Mouse (Mus musculus) midbrain, embryonic 15.5 days (tissue): Measurements from ENCODE around the gene Abca7. TPM values are rescaled to one million over a fixed set of nuclear protein-coding genes. Genes with fewer than 3 reads are reported as not detected.
"Not testable (repeated sequence)": the region's sequence is repeated elsewhere in the genome, so short reads cannot be mapped to it uniquely, and the experiment has no call there.

Experiments
- ATAC-seq: fragments of 200-750 bp; cut with Nextera tagmentation; replicated peaks from 2 replicates; pipeline ENCODE4 v1.8.0; 2017; ENCODE audit warnings: moderate TSS enrichment
- H3K27ac ChIP-seq: fragments of 300-500 bp; sonication (generic); 2 replicates; pipeline ENCODE4 v1.5.1; 2015; ENCODE audit warnings: mild to moderate bottlenecking, inconsistent platforms
- H3K27me3 ChIP-seq: fragments of 300-500 bp; sonication (generic); replicated peaks from 2 replicates; pipeline ENCODE4 v1.6.1; 2015; ENCODE audit warnings: inconsistent platforms
- H3K36me3 ChIP-seq: fragments of 300-500 bp; sonication (generic); replicated peaks from 2 replicates; pipeline ENCODE4 v1.6.1; 2015; ENCODE audit warnings: inconsistent platforms
- H3K4me1 ChIP-seq: fragments of 300-500 bp; sonication (generic); 2 replicates; pipeline ENCODE4 v1.6.1; 2015; ENCODE audit warnings: inconsistent platforms
- H3K4me2 ChIP-seq: fragments of 300-500 bp; sonication (generic); 2 replicates; pipeline ENCODE4 v1.6.1; 2015; ENCODE audit warnings: inconsistent platforms, mild to moderate bottlenecking, moderate library complexity
- H3K4me3 ChIP-seq: fragments of 300-500 bp; sonication (generic); 2 replicates; pipeline ENCODE4 v1.5.1; 2015; ENCODE audit warnings: mild to moderate bottlenecking, inconsistent platforms
- H3K9ac ChIP-seq: fragments of 300-500 bp; sonication (generic); 2 replicates; pipeline ENCODE4 v1.6.1; 2015; ENCODE audit warnings: mild to moderate bottlenecking, inconsistent platforms
- H3K9me3 ChIP-seq: fragments of 300-500 bp; sonication (generic); 2 replicates; pipeline ENCODE4 v1.6.1; 2016; ENCODE audit warnings: inconsistent platforms
- WGBS: fragments of 180-500 bp; shearing (Covaris S2); methylation state at CpG from one replicate; pipeline ENCODE4 v1.1.7; 2015; ENCODE audit warnings: mixed read lengths; 5-methylcytosine and 5-hydroxymethylcytosine counted together
- polyA plus RNA-seq: library from polyadenylated mRNA; unstranded; fragments of >200 nt; fragmentation: Nextera tagmentation; extraction: Ambion mirVana; gene quantifications from 2 replicates; pipeline ENCODE4 v1.2.1, GENCODE M21; 2015

Abca7 gene
- polyA plus RNA-seq, 1 experiment from 2014 or later = 4.8 TPM

DNA sequence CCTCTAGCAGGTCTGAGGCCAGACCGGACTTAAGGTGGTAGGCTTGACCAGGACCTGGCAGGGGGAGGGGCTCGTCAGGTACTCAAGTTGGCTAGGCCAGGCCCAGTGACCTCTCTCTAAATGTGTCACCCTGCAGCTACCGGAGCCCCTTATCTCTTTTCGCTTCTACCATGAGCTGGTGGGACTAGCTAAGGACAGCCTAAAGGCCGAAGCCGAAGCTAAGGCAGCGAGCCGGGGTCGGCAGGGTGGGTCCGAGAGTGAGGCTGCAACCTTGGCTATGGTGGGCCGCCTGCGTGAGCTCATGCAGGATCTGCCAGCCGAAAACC is 32.2 kb downstream of the Abca7 start:
- Histone ChIP-seq H3K9me3 (no peaks in the 10 kb centered on the region), H3K9ac (no peak overlapping the region), H3K4me2 (no peak overlapping the region), H3K27me3 (no peaks in the 10 kb centered on the region), H3K4me1 (0 out of 2 replicates have a peak, but pooled peaks cover 2% of the 10 kb centered on the region), H3K4me3 (no peak overlapping the region), H3K36me3 (no peaks in the 10 kb centered on the region), H3K27ac (no peak overlapping the region)
- WGBS = 93% methylated on average over 13 of the region's 13 CpGs
- no peak for ATAC-seq

DNA sequence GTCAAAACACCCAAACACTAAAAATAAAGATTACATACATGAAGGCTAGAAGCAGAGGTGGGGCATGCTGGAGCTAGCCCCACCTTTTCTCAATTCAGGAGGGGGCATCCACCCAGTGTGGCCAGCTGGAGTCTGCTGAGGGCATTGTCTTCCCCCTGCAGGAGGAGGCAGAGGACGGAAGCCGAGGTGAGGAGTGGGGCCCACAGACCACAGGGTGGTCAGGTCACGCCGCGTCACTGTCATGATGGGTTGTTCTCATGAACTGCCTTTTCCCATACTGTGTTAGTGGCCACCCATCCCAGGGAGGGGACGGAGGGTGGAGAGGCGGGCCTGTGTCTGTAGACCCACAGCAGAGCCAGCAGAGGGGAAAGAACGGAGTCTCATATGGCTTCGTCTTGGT is 33.9 kb downstream of the Abca7 start:
- no peak overlapping the region for H3K9ac ChIP-seq
- H3K4me3 ChIP-seq = no peak overlapping the region
- H3K4me2 ChIP-seq = no peak overlapping the region
- ATAC-seq = no peak
- H3K27ac ChIP-seq = no peak overlapping the region
- no peaks in the 10 kb centered on the region for H3K27me3 ChIP-seq
- 82% methylated on average over 9 of the region's 9 CpGs for WGBS
- 0 out of 2 replicates have a peak, but pooled peaks cover 2% of the 10 kb centered on the region for H3K4me1 ChIP-seq
- H3K9me3 ChIP-seq = no peaks in the 10 kb centered on the region
- H3K36me3 ChIP-seq = peaks cover 5% of the 10 kb centered on the region; the same call in 1 of the 2 replicates

DNA sequence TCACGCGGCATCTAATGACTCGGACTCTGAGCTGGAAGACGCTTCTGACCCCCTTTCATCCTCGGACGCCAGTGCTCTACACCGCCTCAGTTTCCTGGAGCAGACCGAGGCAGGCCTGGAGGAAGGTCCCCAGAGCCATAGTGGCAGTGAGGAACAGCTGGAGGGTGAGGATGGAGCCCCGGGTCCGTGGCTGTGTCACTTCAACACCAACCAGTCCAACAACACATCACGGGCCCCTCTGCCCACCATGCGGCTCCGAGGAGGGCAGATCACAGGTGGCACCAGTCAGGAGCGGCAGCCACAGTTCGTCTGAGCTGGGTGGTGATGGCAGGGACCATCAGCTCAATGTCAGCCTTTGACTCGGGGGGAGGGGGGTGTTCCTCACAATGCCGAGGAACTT is 34.4 kb downstream of the Abca7 start:
- peaks cover 10% of the 10 kb centered on the region; the same call in 1 of the 2 replicates for H3K36me3 ChIP-seq
- H3K27me3 ChIP-seq = no peaks in the 10 kb centered on the region
- no peak overlapping the region for H3K27ac ChIP-seq
- H3K4me1 ChIP-seq = 0 out of 2 replicates have a peak, but pooled peaks cover 2% of the 10 kb centered on the region
- ATAC-seq = no peak
- H3K9me3 ChIP-seq = no peaks in the 10 kb centered on the region
- H3K9ac ChIP-seq = no peak overlapping the region
- WGBS = 83% methylated on average over 17 of the region's 17 CpGs
- H3K4me2 ChIP-seq = no peak overlapping the region
- H3K4me3 ChIP-seq = no peak overlapping the region

DNA sequence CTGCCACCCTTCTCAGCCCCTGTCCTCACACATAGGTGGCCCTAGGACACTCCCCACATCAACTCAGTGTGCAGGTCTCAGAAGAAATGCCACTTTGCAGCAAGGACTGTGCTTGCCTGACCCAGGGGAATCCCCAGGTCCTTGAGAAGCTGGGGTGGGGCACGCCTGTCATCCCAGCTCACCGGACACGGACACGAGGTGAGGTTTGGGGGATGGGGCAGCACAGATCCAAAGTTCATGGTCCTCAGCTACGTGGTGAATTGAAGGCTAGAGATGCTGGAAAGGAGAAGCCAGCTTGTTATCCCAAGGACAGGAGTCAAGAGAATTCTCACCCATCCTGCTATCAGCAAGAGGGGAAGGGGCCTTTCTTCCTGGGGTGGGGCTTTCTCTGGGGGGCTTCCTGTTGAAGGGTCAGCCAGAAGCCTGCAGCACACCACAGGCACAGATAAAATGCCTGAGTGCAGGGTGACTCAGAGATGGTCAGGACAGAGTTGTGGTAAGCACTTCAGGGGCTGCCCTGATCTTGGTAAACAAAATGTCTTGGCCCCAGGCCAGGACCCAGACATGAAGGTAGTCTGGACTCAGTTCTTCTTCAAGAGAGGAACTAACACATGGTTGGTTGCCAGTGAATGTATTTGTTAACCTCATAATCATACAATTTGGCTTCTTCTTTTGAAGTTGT is 36.6 kb downstream of the Abca7 start:
- Histone ChIP-seq H3K27me3 (no peaks in the 10 kb centered on the region), H3K4me2 (no peak overlapping the region), H3K4me3 (no peak overlapping the region), H3K36me3 (peaks cover 28% of the 10 kb centered on the region), H3K27ac (no peak overlapping the region), H3K4me1 (peaks cover 5% of the 10 kb centered on the region), H3K9ac (no peak overlapping the region), H3K9me3 (no peaks in the 10 kb centered on the region)
- ATAC-seq = no peak
- 68% methylated on average over 5 of the region's 5 CpGs for WGBS

DNA sequence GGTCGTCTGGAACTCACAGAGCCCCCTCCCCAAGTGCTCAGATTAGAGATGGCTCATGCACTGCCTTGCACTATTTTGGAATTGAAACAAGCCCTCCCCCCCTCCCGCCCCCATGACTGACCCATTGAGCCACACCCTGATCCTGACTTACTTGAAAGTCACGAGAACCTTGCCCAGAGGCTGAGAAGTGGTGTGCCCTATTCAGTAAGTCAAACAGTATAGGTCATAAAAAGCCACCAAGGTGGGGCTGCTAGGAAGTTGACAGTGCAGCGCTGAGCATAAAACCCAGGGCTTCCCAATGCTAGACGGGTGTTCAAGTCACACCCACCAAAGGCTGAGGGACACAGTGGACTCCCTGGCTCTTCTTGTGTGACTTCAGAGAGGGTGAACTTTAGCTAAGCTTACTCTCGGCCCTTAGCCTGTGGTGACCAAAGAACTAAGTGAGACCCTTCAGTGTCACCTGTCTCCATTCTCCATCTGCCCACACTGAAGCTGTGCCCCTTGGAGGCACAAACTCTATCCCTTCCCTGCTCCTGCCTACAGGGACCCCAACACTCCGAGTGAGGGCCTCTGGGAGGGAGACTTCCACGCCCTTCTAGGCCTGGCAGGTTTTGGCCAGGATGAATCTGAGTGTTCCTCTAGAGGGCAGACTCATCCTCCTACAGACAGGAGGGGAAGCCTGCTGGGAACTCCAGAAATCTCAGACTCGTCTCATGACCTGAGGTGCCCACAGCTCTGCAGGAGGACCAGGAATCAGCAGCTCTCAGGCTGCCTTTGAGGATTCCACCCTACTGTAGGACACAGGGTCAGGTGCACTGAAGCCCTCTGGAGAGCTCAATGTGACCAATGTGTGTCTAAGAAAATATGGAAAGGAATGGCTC is 37.5 kb downstream of the Abca7 start:
- H3K27me3 ChIP-seq = no peaks in the 10 kb centered on the region
- 47% methylated on average over 9 of the region's 9 CpGs for WGBS
- H3K4me3 ChIP-seq = no peak overlapping the region
- H3K9ac ChIP-seq = no peak overlapping the region
- no peak overlapping the region for H3K27ac ChIP-seq
- H3K4me2 ChIP-seq = no peak overlapping the region
- H3K9me3 ChIP-seq = no peaks in the 10 kb centered on the region
- ATAC-seq = no peak
- H3K36me3 ChIP-seq = peaks cover 28% of the 10 kb centered on the region
- H3K4me1 ChIP-seq = peaks cover 13% of the 10 kb centered on the region

DNA sequence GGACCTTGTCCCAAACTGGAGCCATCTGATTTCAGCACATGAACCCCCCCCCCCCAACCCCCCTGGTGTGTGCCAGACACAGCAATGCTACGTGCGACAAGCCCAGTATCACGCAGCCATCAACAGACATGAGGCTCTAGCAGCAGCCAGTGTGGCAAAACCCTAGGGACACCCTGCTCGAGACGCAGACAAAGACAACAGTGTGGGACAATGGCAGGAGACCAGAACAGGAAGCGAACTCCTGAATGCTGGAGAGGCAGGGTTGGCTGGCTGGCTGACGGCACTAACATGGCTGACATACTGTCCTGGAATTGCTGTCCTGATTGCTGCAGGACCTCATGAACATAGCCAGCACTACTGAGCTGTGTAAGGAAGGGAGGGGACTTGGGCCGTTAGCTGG is 38.9 kb downstream of the Abca7 start:
- Histone ChIP-seq H3K36me3 (peaks cover 28% of the 10 kb centered on the region), H3K27me3 (no peaks in the 10 kb centered on the region), H3K9me3 (no peaks in the 10 kb centered on the region), H3K4me3 (no peak overlapping the region), H3K4me2 (no peak overlapping the region), H3K27ac (no peak overlapping the region), H3K4me1 (peaks cover 20% of the 10 kb centered on the region), H3K9ac (no peak overlapping the region)
- WGBS = 65% methylated on average over 8 of the region's 8 CpGs
- ATAC-seq = no peak

DNA sequence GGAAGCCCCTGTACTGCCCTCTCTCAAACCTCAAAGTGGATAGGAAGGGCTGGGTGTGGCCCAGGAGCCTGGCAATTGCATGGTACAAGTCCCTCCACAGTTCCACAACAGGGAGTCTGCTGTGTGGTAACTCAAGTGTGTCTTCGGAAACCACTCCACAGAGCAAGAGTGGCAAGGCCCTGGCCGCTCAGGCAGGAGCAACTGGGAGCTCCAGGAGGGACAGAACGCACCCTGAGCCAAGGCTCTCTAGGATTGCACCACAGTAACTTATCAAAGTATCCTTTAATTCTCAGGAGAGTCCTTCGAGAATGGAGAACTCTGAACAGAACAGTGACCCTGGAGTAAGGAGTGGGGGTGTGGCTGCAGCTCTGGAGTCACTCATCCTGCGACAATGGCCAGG is 39.4 kb downstream of the Abca7 start:
- H3K9me3 ChIP-seq = no peaks in the 10 kb centered on the region
- no peak for ATAC-seq
- H3K27me3 ChIP-seq = no peaks in the 10 kb centered on the region
- WGBS = 92% methylated on average over 5 of the region's 5 CpGs
- no peak overlapping the region for H3K4me3 ChIP-seq
- no peak overlapping the region for H3K27ac ChIP-seq
- peaks cover 20% of the 10 kb centered on the region for H3K4me1 ChIP-seq
- H3K36me3 ChIP-seq = peaks cover 28% of the 10 kb centered on the region
- H3K4me2 ChIP-seq = no peak overlapping the region
- no peak overlapping the region for H3K9ac ChIP-seq

DNA sequence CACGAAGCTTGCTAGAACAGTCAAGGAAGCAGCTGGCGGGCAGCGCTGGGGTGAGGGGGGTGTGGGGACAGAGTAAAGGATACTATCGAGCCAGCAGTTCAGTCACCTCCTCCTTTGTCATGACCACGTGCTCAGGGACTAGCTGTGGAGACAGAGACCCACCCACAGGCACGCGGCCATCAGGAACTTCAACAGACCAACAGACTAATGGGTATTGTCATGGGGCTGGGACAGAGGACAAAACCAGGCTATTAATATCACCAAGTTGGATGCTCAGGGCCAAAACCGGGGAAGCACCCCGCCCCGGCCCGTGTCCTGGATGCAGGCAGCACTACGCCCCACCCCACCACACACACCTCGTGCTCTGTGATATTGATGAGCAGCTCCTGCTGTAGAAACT is 40.5 kb downstream of the Abca7 start:
- no peaks in the 10 kb centered on the region for H3K9me3 ChIP-seq
- ATAC-seq = no peak
- 93% methylated on average over 13 of the region's 13 CpGs for WGBS
- peaks cover 20% of the 10 kb centered on the region for H3K4me1 ChIP-seq
- H3K4me2 ChIP-seq = no peak overlapping the region
- no peak overlapping the region for H3K27ac ChIP-seq
- no peaks in the 10 kb centered on the region for H3K27me3 ChIP-seq
- no peak overlapping the region for H3K9ac ChIP-seq
- peaks cover 28% of the 10 kb centered on the region for H3K36me3 ChIP-seq
- no peak overlapping the region for H3K4me3 ChIP-seq

DNA sequence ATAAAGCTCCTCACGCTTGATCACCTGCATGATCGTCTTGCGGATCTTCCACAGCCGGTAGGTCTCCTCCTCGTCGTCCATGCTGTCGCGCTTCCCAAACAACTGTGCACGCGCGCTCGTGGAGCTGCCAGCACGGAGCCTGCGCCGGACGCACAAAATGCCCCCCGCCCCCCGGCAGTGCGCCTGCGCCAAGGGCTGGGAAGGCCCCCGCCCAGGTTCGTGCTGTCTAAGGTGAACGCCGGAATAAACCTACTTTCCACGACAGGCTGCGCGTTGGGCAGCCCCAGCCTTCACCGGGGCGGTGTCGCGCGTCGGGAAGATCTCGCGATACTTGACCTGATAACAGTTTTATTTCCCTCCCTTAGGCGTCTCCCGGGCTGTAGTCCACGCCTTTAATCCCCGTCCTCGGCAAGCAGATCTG is 43.3 kb downstream of the Abca7 start, which contains the start of gene Polr2e:
Gene Polr2e, minus strand, starts transcription at position 237 of the 421 bp plus-strand sequence.
- peak within 1 kb of the TSS; percentile 59 for H3K4me2 ChIP-seq
- H3K9me3 ChIP-seq = no peaks in the 10 kb centered on the region
- WGBS = under 1% methylated on average over 40 of the region's 40 CpGs
- peaks cover 26% of the 10 kb centered on the region for H3K36me3 ChIP-seq
- H3K27me3 ChIP-seq = no peaks in the 10 kb centered on the region
- peak within 1 kb of the TSS; percentile 63 for H3K4me3 ChIP-seq
- peak within 1 kb of the TSS; percentile 73 for H3K27ac ChIP-seq
- peaks cover 17% of the 10 kb centered on the region for H3K4me1 ChIP-seq
- peak; percentile 97 for ATAC-seq
- H3K9ac ChIP-seq = peak within 1 kb of the TSS; percentile 62

DNA sequence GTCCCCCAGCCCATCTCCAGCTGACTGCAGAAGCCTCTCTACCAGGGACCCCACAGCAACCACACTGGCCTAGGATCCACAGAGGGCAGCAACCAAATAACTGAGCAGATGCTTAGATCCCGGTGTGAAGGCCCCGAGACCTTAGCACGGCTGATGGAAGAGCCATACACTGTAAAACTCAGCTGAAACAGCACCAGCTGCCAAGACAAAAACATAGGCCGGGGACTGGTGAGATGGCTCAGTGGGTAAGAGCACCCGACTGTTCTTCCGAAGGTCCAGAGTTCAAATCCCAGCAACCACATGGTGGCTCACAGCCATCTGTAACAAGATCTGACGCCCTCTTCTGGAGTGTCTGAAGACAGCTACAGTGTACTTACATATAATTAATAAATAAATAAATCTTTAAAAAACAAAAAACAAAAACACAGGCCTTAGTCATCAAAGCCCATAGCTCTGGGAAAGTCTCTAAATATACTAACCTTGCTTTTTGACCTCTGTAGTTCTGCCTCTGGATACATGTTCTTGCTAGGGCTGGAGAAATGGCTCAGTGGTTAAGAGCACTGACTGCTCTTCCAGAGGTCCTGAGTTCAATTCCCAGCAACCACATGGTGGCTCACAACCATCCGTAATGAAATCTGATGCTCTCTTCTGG is 45.2 kb downstream of the Abca7 start:
- peaks cover 17% of the 10 kb centered on the region for H3K4me1 ChIP-seq
- H3K9me3 ChIP-seq, H3K4me2 ChIP-seq, ATAC-seq, H3K9ac ChIP-seq, H3K27ac ChIP-seq, H3K27me3 ChIP-seq, H3K4me3 ChIP-seq: not testable (repeated sequence)
- peaks cover 10% of the 10 kb centered on the region for H3K36me3 ChIP-seq
- 89% methylated on average over 8 of the region's 8 CpGs for WGBS

DNA sequence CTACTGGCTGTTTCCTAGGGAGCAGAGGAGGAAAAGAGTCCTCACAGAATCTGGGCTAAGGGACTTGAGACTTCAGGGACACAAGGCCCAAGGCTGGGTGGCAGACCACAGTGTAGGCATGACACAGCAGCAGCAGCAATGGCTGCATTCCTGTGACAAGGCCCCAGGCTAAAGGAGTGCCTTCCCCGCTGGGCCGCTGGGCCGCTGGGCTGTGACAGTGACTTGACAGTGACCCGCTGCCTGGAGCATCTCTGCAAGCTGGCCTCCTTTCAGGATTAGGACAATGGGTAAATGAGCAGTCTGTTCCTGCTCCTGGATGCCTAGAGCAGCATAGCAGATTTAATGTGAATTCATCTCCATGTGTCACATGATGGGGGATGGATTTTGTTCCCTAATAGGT is 47.8 kb downstream of the Abca7 start:
- Histone ChIP-seq H3K4me3 (no peak overlapping the region), H3K27ac (peak overlapping the region; percentile 28; the same call in 1 of the 2 replicates), H3K36me3 (no peaks in the 10 kb centered on the region), H3K4me2 (no peak overlapping the region), H3K4me1 (peaks cover 10% of the 10 kb centered on the region; the same call in 1 of the 2 replicates), H3K9ac (no peak overlapping the region), H3K27me3 (no peaks in the 10 kb centered on the region), H3K9me3 (no peaks in the 10 kb centered on the region)
- ATAC-seq = no peak
- WGBS = 12% methylated on average over 4 of the region's 4 CpGs

DNA sequence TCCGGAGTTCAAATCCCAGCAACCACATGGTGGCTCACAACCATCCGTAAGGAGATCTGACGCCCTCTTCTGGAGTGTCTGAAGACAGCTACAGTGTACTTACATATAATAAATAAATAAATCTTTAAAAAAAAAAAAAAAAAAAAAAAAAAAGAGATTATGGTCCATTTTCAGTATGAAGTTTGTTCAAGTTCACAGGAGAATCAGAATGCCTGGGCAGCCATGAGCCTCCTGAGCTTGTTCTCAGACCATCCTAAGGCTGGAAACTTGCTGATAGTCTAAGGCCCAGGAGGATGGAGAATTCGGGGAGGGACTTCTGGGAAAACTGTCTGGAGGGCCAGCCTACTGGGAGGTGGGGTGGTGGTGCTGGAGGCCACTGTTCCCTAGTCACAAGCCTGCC is 49.1 kb downstream of the Abca7 start:
- H3K4me1 ChIP-seq, H3K36me3 ChIP-seq, H3K27ac ChIP-seq, H3K9me3 ChIP-seq, H3K27me3 ChIP-seq, H3K4me2 ChIP-seq, ATAC-seq, H3K4me3 ChIP-seq, H3K9ac ChIP-seq: not testable (repeated sequence)
- WGBS = 78% methylated on average over 4 of the region's 4 CpGs
